Mouse (Mus musculus): Measurements from ENCODE around the gene Ppp1r9a. TPM values are rescaled to one million over a fixed set of nuclear protein-coding genes. Genes with fewer than 3 reads are reported as not detected.
A peak's percentile ranks its signal among the peaks of the same experiment; 100 is the strongest.

Ppp1r9a gene
- polyA plus RNA-seq, 1 experiment from 2014 or later = 23.0 TPM

- ATAC-seq (ENCODE audit: insufficient number of reproducible peaks, insufficient read depth, low FRiP score, low TSS enrichment) = no peak
- Histone ChIP-seq H3K27ac (no peak overlapping the region), H3K4me3 (no peak overlapping the region), H3K27me3 (no peaks in the 10 kb centered on the region), H3K9ac (no peak overlapping the region), H3K9me3 (no peaks in the 10 kb centered on the region), H3K36me3 (no peaks in the 10 kb centered on the region), H3K4me2 (replicated peaks) (no peak overlapping the region), H3K4me1 (peaks cover 20% of the 10 kb centered on the region)
- WGBS = 63% methylated on average over 15 of the region's 15 CpGs
Measured at GRCm38 (mm10) chr6:5008603-5009002, 105.9 kb downstream of the Ppp1r9a start.

GRCm38 (mm10) chr6:5010553-5011416 lies 108.1 kb downstream of the Ppp1r9a start:
- Histone ChIP-seq H3K27me3 (no peaks in the 10 kb centered on the region), H3K36me3 (no peaks in the 10 kb centered on the region), H3K4me1 (peaks cover 20% of the 10 kb centered on the region), H3K4me2 (replicated peaks) (no peak overlapping the region), H3K4me3 (no peak overlapping the region), H3K27ac (peak overlapping the region; percentile 67), H3K9ac (no peak overlapping the region), H3K9me3 (no peaks in the 10 kb centered on the region)
- ATAC-seq (ENCODE audit: insufficient number of reproducible peaks, insufficient read depth, low FRiP score, low TSS enrichment) = no peak
- WGBS = 37% methylated on average over 11 of the region's 11 CpGs

- Histone ChIP-seq H3K36me3 (no peaks in the 10 kb centered on the region), H3K27me3 (no peaks in the 10 kb centered on the region), H3K4me3 (no peak overlapping the region), H3K9me3 (no peaks in the 10 kb centered on the region), H3K9ac (no peak overlapping the region), H3K27ac (no peak overlapping the region), H3K4me2 (replicated peaks) (no peak overlapping the region), H3K4me1 (peaks cover 18% of the 10 kb centered on the region)
- no peak for ATAC-seq (ENCODE audit: insufficient number of reproducible peaks, insufficient read depth, low FRiP score, low TSS enrichment)
- 44% methylated on average over 4 of the region's 4 CpGs for WGBS
Measured at GRCm38 (mm10) chr6:5012794-5013193, 110.1 kb downstream of the Ppp1r9a start.

- ATAC-seq (ENCODE audit: insufficient number of reproducible peaks, insufficient read depth, low FRiP score, low TSS enrichment) = no peak
- Histone ChIP-seq H3K27ac (no peak overlapping the region), H3K4me1 (peaks cover 18% of the 10 kb centered on the region), H3K9me3 (no peaks in the 10 kb centered on the region), H3K4me2 (replicated peaks) (no peak overlapping the region), H3K27me3 (no peaks in the 10 kb centered on the region), H3K9ac (no peak overlapping the region), H3K36me3 (no peaks in the 10 kb centered on the region), H3K4me3 (no peak overlapping the region)
- WGBS = 91% methylated on average over 6 of the region's 6 CpGs
Measured at GRCm38 (mm10) chr6:5014567-5014966, 111.8 kb downstream of the Ppp1r9a start.

GRCm38 (mm10) chr6:5015173-5015572 lies 112.5 kb downstream of the Ppp1r9a start:
- Histone ChIP-seq H3K4me2 (replicated peaks) (no peak overlapping the region), H3K4me3 (no peak overlapping the region), H3K4me1 (peaks cover 18% of the 10 kb centered on the region), H3K27me3 (no peaks in the 10 kb centered on the region), H3K9ac (no peak overlapping the region), H3K36me3 (no peaks in the 10 kb centered on the region), H3K9me3 (no peaks in the 10 kb centered on the region), H3K27ac (no peak overlapping the region)
- WGBS = 52% methylated on average over 2 of the region's 2 CpGs
- ATAC-seq (ENCODE audit: insufficient number of reproducible peaks, insufficient read depth, low FRiP score, low TSS enrichment) = no peak

- H3K27me3 ChIP-seq = no peaks in the 10 kb centered on the region
- H3K4me1 ChIP-seq = no peaks in the 10 kb centered on the region
- no peak overlapping the region for H3K9ac ChIP-seq
- H3K36me3 ChIP-seq = no peaks in the 10 kb centered on the region
- no peaks in the 10 kb centered on the region for H3K9me3 ChIP-seq
- H3K4me3 ChIP-seq = no peak overlapping the region
- no peak overlapping the region for H3K27ac ChIP-seq
- ATAC-seq (ENCODE audit: insufficient number of reproducible peaks, insufficient read depth, low FRiP score, low TSS enrichment) = no peak
- 64% methylated on average over 6 of the region's 6 CpGs for WGBS
- H3K4me2 ChIP-seq (replicated peaks) = no peak overlapping the region
Measured at GRCm38 (mm10) chr6:5017945-5018511, 115.3 kb downstream of the Ppp1r9a start.

- ATAC-seq (ENCODE audit: insufficient number of reproducible peaks, insufficient read depth, low FRiP score, low TSS enrichment) = no peak
- H3K4me1 ChIP-seq = no peaks in the 10 kb centered on the region
- H3K9ac ChIP-seq = no peak overlapping the region
- H3K4me2 ChIP-seq (replicated peaks) = no peak overlapping the region
- H3K27ac ChIP-seq = no peak overlapping the region
- H3K27me3 ChIP-seq = no peaks in the 10 kb centered on the region
- 55% methylated on average over 5 of the region's 5 CpGs for WGBS
- H3K9me3 ChIP-seq = no peaks in the 10 kb centered on the region
- H3K36me3 ChIP-seq = no peaks in the 10 kb centered on the region
- no peak overlapping the region for H3K4me3 ChIP-seq
Measured at GRCm38 (mm10) chr6:5019208-5019607, 116.5 kb downstream of the Ppp1r9a start.

GRCm38 (mm10) chr6:5019969-5020368 lies 117.3 kb downstream of the Ppp1r9a start:
- no peak for ATAC-seq (ENCODE audit: insufficient number of reproducible peaks, insufficient read depth, low FRiP score, low TSS enrichment)
- no peaks in the 10 kb centered on the region for H3K36me3 ChIP-seq
- H3K4me2 ChIP-seq (replicated peaks) = no peak overlapping the region
- no peak overlapping the region for H3K4me3 ChIP-seq
- WGBS = 84% methylated on average over 2 of the region's 2 CpGs
- no peak overlapping the region for H3K27ac ChIP-seq
- H3K9me3 ChIP-seq = no peaks in the 10 kb centered on the region
- H3K9ac ChIP-seq = no peak overlapping the region
- H3K4me1 ChIP-seq = no peaks in the 10 kb centered on the region
- no peaks in the 10 kb centered on the region for H3K27me3 ChIP-seq

- no peak for ATAC-seq (ENCODE audit: insufficient number of reproducible peaks, insufficient read depth, low FRiP score, low TSS enrichment)
- Histone ChIP-seq H3K36me3 (no peaks in the 10 kb centered on the region), H3K9ac (no peak overlapping the region), H3K4me3 (no peak overlapping the region), H3K27me3 (no peaks in the 10 kb centered on the region), H3K27ac (no peak overlapping the region), H3K9me3 (no peaks in the 10 kb centered on the region), H3K4me1 (no peaks in the 10 kb centered on the region), H3K4me2 (replicated peaks) (no peak overlapping the region)
- WGBS = 95% methylated on average over 1 of the region's 1 CpGs
Measured at GRCm38 (mm10) chr6:5020510-5020909, 117.8 kb downstream of the Ppp1r9a start.

- WGBS = 85% methylated on average over 5 of the region's 5 CpGs
- no peak overlapping the region for H3K4me3 ChIP-seq
- H3K4me2 ChIP-seq (replicated peaks) = no peak overlapping the region
- H3K9ac ChIP-seq = no peak overlapping the region
- no peaks in the 10 kb centered on the region for H3K27me3 ChIP-seq
- no peak overlapping the region for H3K27ac ChIP-seq
- no peaks in the 10 kb centered on the region for H3K36me3 ChIP-seq
- no peak for ATAC-seq (ENCODE audit: insufficient number of reproducible peaks, insufficient read depth, low FRiP score, low TSS enrichment)
- H3K4me1 ChIP-seq = no peaks in the 10 kb centered on the region
- no peaks in the 10 kb centered on the region for H3K9me3 ChIP-seq
Measured at GRCm38 (mm10) chr6:5022677-5023076, 120.0 kb downstream of the Ppp1r9a start.

GRCm38 (mm10) chr6:5024893-5025292 lies 122.2 kb downstream of the Ppp1r9a start:
- H3K27ac ChIP-seq = no peak overlapping the region
- H3K4me1 ChIP-seq = peaks cover 11% of the 10 kb centered on the region
- no peaks in the 10 kb centered on the region for H3K9me3 ChIP-seq
- H3K4me3 ChIP-seq = no peak overlapping the region
- H3K36me3 ChIP-seq = no peaks in the 10 kb centered on the region
- H3K9ac ChIP-seq = no peak overlapping the region
- no peak for ATAC-seq (ENCODE audit: insufficient number of reproducible peaks, insufficient read depth, low FRiP score, low TSS enrichment)
- H3K27me3 ChIP-seq = no peaks in the 10 kb centered on the region
- H3K4me2 ChIP-seq (replicated peaks) = no peak overlapping the region
- 77% methylated on average over 7 of the region's 7 CpGs for WGBS

GRCm38 (mm10) chr6:5026772-5027171 lies 124.1 kb downstream of the Ppp1r9a start:
- no peak overlapping the region for H3K27ac ChIP-seq
- no peaks in the 10 kb centered on the region for H3K36me3 ChIP-seq
- no peak for ATAC-seq (ENCODE audit: insufficient number of reproducible peaks, insufficient read depth, low FRiP score, low TSS enrichment)
- no peak overlapping the region for H3K4me3 ChIP-seq
- no peak overlapping the region for H3K4me2 ChIP-seq (replicated peaks)
- WGBS = 79% methylated on average over 3 of the region's 3 CpGs
- no peaks in the 10 kb centered on the region for H3K27me3 ChIP-seq
- H3K9me3 ChIP-seq = no peaks in the 10 kb centered on the region
- H3K9ac ChIP-seq = no peak overlapping the region
- H3K4me1 ChIP-seq = peaks cover 11% of the 10 kb centered on the region
